Mouse (Mus musculus) cerebellum, adult 8-10 months (tissue): ENCODE results near the gene Slc9a6.
A peak's percentile ranks its signal among the peaks of the same experiment; 100 is the strongest.

Experiments
- DNase-seq: peaks from one replicate; pipeline ENCODE4 v3.0.0; 2022

The Slc9a6 gene

DNA sequence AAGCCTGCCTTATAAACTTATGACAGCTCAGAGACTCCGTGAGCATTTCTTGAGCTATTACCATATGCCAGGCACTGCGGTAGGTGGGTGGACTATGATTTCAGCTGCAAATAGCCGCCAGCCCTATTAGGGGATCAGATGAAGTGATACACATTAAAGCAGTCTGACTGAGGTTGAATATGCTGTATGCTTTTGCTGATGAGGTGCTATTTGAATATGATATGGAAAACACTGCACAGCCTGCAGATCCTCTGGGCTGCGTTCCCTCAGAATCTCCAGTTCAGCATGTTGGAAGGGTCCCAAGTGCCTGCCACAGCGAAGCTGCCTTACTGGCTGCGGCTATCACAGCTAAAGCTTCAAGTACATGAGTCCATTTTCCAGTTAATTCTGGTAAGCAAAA is 57.7 kb downstream of the Slc9a6 start:
- DNase-seq = peak; percentile 21

DNA sequence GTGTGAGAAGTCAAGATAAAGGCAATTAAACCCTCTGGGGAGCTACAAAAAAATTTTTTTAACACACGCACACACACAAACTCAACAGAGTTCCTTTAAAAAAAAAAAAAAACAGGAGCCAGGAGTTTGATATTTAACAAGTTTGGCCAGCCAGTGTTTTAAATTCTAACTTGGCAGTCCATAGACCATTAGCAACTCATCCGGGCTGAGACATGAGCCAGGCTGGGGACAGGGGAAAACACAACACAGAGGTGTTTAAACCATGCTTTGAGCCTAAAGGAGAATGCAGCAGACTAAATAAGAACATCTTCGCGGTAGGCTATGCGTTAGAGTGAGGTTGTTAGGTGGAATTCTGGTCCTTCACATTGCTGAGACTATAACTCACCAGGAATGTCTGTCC is 58.5 kb downstream of the Slc9a6 start:
- no peak for DNase-seq

DNA sequence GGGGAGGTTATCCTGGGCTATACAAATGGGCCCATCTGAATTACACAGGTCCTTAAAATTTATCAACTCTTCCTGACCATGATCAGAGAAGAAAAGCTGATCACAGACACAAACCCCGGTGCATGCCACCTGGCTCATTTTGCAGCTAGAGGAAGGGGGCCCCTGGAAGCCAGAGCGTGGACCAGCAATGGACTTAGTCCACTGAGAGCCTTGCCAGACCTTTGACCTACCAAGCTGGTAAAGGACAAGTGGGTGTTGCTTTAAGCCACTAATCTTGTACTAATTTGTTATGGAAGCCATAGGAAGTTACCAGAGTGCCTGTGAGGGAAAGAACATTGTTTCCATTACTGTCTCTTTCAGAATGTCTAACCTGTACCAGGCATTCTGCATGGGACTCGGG is 58.9 kb downstream of the Slc9a6 start:
- DNase-seq = no peak

- no peak for DNase-seq
These were observed 66.0 kb downstream of the Slc9a6 start for GRCm38 (mm10) chrX:56675556-56675955.

DNA sequence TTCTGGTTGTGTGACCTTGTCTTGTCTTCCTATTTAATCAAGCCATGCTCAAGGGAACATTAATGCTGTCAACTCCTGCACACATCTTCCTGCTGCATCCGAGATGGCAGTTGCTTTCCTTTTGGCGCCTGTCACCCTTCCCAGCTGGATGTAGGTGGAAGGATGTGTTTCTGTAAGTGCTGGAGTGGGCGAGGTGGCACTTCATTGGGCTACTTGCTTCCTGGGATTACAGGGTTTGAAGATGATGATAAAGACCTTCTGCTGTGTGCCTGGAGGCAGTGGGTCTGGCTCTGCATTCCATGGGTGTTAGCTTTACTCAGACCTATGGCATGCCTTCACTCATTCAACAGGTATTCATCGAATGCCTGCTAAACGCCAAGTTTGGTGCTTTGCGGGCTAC is 68.2 kb downstream of the Slc9a6 start:
- no peak for DNase-seq

DNA sequence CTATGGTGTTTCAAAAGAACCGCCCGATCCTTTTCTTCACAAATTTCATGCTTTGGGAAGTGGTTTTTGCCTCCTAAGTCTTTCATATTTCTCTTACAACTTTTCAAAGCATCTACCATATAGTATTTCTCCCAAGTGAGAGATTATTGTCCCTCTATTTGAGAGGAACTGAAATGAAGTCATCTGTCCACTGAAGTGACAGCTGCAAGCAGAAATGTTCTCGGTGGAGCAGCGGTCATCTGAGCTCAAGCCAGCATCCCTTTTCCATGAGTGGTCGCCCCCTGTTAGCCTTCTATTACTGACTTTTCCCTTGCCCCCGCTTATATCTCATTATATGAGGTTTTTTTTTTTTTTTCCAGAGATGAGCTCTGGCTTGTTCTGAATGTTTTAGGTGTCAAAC is 69.5 kb downstream of the Slc9a6 start:
- no peak for DNase-seq

DNA sequence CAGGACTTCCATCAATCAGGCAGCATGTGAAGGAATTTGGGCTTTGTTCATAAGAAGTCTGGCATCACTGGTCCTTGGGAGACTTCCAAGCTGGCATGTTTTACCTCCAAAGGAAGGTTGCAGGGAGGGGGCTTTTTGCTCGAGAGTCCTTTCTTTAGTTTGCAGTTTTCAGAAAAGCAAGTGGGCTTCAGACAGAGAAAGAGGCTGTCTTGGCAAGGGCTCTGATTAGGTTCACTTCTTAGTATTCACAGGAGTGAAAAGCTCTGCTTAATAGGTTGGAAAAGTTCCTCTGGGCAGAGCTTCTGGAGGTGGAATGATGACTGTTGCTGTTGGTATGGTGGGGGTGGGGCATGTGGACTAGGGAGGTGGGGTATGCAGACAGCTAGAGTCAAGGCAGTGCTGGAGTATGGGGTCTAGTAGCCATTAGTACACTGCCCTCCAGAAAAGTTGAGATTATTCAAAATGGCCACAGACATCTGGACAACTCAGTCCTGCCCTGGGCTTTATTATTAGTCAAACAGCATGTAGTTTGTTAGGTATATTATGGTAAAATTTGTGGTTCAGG is 72.7 kb downstream of the Slc9a6 start:
- no peak for DNase-seq

DNA sequence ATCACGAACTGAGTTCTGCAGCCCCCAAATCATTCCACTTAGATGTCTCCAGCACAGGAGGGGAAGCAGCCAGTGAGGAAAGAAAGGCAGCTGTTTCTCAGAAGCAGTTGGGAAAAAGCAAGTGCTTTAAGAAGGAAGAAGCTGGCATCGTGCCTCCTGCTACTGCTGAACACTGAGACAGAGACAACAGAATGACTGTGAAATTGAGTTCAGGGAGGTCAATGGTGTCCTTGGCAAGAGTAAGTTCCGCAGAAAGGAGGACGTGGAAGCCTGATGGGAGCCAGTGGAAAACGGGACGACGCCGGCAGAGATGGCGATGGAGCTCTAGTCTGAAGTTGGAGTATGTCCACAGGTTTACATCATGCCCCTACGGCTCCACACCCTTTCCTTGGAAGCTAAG is 74.0 kb downstream of the Slc9a6 start:
- DNase-seq = no peak

- DNase-seq = no peak
These were observed 83.0 kb downstream of the Slc9a6 start for GRCm38 (mm10) chrX:56692554-56692953.

DNA sequence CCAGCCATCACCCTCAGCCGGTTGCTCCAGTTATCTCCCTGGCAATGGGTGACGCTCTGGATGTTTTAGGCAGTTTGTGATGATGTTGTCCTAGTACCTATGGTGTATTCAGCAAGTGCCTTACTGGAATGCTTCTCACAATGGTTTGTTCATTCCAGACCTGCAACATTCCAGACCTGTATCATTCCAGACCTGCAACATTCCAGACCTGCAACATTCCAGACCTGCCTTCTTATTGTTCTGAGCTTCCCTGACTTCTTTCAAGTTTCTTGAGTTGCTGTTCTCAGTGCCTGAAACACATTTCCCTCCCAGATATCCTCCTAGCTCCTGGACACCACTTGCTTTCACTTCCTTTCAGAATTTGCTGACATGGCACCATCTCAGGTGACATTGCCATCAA is 85.0 kb downstream of the Slc9a6 start:
- DNase-seq = no peak

- DNase-seq = no peak
These were observed 87.7 kb downstream of the Slc9a6 start for GRCm38 (mm10) chrX:56697199-56697780.

- DNase-seq = no peak
These were observed 88.3 kb downstream of the Slc9a6 start for GRCm38 (mm10) chrX:56697886-56698285.

- DNase-seq = no peak
These were observed 91.7 kb downstream of the Slc9a6 start for GRCm38 (mm10) chrX:56701261-56701660.

DNA sequence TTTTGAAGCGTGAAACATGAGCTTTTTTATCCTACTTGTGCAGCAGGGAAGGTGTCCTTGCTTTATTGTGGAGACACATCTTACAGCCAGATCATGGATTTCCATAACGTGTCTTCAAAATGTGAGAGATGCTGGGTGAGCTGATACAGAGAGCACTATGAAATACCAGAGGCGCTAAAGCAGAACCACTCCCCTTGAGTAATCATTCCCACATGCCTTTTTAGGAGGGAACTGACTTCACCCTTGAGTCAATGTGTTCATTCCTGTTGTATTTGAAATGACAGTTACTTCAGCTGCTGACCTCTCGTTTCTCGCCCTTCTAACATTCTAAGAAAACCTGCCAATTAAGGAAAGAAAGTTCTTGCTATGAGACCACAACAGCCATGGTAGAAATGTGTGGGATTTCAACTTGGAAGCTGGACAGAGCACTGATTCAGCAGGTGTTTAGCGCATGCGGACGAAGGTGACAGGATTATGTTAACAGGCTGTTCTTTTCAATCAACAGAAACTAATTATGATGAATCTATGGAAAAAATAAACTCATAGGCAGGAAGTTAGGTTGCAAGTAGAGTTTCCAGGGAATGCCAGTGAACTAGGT is 94.5 kb downstream of the Slc9a6 start:
- no peak for DNase-seq

DNA sequence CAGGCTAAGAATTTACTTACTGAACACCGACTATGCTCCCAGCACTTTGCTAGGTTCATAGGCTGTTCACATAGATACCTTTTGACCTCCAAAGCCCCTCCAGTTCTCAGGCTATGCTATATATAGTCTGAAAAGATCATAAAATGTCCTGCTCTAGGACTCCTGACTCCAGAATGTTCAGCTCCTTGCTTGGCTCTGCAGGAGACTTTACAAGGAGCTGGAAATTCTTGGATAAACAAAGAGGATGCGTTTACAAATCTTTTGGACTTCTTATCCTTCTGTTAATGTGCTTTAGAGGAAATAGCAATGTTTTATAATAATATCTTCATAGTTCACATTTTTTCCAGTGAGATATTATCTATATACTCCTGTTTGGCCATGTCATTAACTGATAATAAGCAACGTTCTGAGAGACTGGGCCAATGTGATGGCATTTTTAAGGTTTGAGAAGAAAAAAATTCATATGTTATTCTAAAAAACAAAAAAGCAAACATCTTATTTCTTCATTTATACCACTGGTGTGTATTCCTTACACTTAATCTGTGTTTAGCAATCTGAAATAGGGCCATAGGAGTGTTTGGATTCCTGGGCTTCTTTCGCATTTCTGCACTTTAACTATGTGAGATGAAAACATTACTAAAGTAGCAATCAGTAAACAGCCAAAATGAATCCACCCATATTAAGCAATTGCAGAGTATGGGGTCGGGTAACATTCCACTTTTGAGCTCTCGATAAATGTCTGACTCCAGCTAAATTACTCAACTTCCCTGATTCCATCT is 99.2 kb downstream of the Slc9a6 start:
- DNase-seq = no peak

DNA sequence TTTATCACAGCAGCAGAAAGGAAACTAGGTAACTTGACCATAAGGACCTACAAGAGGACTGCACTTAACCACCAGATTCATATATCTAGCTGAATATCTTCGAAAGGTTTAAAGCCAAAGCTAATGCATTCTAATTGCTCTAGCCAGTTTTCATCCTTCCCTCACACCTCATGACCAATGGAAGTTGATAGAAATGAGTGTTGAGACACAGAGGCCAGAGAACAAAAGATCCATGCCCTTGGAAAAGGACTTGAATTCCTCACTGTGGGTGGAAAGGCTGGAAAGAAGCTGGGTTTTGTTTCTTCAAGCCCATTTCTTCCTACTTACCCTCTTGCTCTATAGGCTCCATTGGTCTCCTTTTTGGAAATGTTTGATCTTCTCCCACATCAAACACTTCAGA is 101.0 kb downstream of the Slc9a6 start:
- no peak for DNase-seq

DNA sequence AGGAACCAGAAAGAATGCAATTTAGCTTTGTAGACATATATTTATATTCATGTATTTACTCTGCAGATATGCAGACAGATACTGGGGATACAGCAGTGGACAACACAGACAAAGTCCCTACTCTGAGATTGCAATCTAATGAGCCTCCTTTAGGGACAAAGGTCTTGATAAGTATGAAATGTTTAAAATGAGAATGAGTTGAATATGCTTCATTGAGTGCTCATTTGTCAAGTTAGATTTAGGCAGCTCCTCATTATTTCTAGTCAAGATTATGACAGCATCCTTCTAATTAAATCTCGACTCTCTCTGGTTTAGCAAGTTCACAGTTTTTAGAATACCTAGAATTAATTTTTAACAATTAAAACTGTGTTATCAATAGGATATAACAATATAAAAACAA is 103.1 kb downstream of the Slc9a6 start:
- no peak for DNase-seq
